Mouse (Mus musculus): ENCODE data around the gene Hipk2.

Gene Hipk2

GRCm38 (mm10) chr6:38866357-38866756 lies 9.6 kb downstream of the Hipk2 start:
- Histone ChIP-seq H3K27me3 (ENCODE audit: control insufficient read depth, insufficient read depth, low read length, poor library complexity, severe bottlenecking) (no peaks in the 10 kb centered on the region), H3K36me3 (ENCODE audit: control insufficient read depth, insufficient read depth, low read length, poor library complexity, severe bottlenecking) (no peaks in the 10 kb centered on the region)
- no peak for DNase-seq (ENCODE audit: low read depth, low spot score)

DNA sequence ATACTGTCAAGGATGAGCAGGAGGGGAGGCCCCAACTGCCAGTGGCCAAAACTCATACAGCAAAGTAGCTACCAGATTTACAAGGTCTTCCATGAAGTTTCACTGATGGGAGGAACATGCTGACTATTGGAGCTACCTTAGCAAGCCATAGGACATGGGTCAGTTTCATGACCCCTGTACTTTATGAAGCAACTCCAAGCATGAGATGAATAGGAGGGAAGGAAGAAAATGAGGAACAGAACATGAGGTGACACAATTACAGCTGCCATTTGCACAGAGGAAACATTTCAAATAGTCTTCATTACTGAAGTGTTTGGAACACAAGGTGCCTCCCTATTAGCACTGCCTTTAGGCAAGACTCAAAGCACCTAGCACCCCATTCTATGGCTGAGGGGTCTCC lies 10.2 kb downstream of the Hipk2 start:
- Histone ChIP-seq H3K36me3 (ENCODE audit: control insufficient read depth, insufficient read depth, low read length, poor library complexity, severe bottlenecking) (no peaks in the 10 kb centered on the region), H3K27me3 (ENCODE audit: control insufficient read depth, insufficient read depth, low read length, poor library complexity, severe bottlenecking) (no peaks in the 10 kb centered on the region)
- DNase-seq (ENCODE audit: low read depth, low spot score) = no peak

- H3K27me3 ChIP-seq (ENCODE audit: control insufficient read depth, insufficient read depth, low read length, poor library complexity, severe bottlenecking) = no peaks in the 10 kb centered on the region
- H3K36me3 ChIP-seq (ENCODE audit: control insufficient read depth, insufficient read depth, low read length, poor library complexity, severe bottlenecking) = no peaks in the 10 kb centered on the region
- no peak for DNase-seq (ENCODE audit: low read depth, low spot score)
These were observed 12.4 kb downstream of the Hipk2 start for GRCm38 (mm10) chr6:38863595-38863994.

DNA sequence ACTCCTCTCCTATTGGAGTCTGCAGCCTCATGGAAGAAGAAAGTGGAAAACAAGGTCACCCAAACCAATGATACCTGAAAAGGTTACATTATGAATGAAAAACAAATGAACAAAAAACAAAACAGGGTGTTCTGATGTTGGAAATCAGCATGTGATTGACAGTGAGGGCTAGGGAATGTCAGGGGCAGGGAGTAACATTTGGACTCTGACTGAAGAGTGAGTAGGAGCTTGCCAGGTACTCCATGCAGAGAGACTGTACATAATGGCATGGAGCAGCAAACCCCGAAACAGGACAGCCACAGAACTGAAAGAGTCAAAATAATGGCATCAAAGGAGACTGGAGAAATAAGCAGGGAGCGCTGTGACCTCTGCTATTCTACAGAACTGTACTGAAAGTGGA lies 15.7 kb downstream of the Hipk2 start:
- DNase-seq (ENCODE audit: low read depth, low spot score) = no peak
- Histone ChIP-seq H3K36me3 (ENCODE audit: control insufficient read depth, insufficient read depth, low read length, poor library complexity, severe bottlenecking) (no peaks in the 10 kb centered on the region), H3K27me3 (ENCODE audit: control insufficient read depth, insufficient read depth, low read length, poor library complexity, severe bottlenecking) (no peaks in the 10 kb centered on the region)

GRCm38 (mm10) chr6:38859819-38860218 lies 16.1 kb downstream of the Hipk2 start:
- H3K27me3 ChIP-seq (ENCODE audit: control insufficient read depth, insufficient read depth, low read length, poor library complexity, severe bottlenecking) = no peaks in the 10 kb centered on the region
- no peak for DNase-seq (ENCODE audit: low read depth, low spot score)
- H3K36me3 ChIP-seq (ENCODE audit: control insufficient read depth, insufficient read depth, low read length, poor library complexity, severe bottlenecking) = no peaks in the 10 kb centered on the region

DNA sequence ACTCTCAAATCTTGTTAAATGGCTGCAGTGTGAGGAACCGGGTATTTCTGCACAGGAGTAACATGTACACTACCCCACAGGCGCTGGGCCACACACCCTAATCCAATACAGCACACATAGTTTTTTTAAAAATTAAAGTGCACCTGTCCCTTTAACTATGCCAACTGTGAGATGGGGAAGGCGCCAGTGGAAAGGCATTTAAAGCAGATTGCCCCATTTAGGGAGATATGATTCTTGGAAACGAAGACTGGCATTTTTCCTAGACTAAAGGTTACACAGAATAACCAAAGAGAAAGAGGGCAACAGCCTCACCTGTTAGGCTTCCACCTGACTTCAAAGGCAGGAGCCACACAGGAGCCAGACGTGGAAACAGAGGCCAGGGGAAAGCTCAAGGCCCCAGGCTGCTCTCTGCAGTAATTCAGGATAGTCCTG lies 22.4 kb downstream of the Hipk2 start:
- H3K27me3 ChIP-seq (ENCODE audit: control insufficient read depth, insufficient read depth, low read length, poor library complexity, severe bottlenecking) = no peaks in the 10 kb centered on the region
- H3K36me3 ChIP-seq (ENCODE audit: control insufficient read depth, insufficient read depth, low read length, poor library complexity, severe bottlenecking) = no peaks in the 10 kb centered on the region
- DNase-seq (ENCODE audit: low read depth, low spot score) = no peak

DNA sequence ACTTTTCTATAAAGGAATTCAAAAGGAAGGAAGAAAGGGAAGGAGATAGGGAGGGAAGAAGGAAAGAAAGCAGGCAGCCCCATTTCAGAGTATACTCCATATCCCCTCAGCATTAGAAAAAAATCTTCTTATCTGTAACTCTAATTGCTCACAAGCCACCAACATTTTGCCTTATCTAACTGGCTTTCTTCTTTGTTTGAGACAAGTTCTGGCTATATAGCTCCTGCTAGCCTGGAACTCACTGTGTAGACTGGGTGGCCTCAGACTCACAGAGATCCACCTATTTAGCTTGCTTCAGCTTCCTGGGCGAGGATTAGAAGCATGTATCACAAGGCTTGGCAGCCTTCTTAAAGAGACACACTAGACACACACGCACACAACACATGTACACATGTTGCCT lies 24.2 kb downstream of the Hipk2 start:
- DNase-seq (ENCODE audit: low read depth, low spot score) = no peak
- no peaks in the 10 kb centered on the region; the same call in 1 of the 2 replicates for H3K27me3 ChIP-seq (ENCODE audit: control insufficient read depth, insufficient read depth, low read length, poor library complexity, severe bottlenecking)
- H3K36me3 ChIP-seq (ENCODE audit: control insufficient read depth, insufficient read depth, low read length, poor library complexity, severe bottlenecking) = no peaks in the 10 kb centered on the region

DNA sequence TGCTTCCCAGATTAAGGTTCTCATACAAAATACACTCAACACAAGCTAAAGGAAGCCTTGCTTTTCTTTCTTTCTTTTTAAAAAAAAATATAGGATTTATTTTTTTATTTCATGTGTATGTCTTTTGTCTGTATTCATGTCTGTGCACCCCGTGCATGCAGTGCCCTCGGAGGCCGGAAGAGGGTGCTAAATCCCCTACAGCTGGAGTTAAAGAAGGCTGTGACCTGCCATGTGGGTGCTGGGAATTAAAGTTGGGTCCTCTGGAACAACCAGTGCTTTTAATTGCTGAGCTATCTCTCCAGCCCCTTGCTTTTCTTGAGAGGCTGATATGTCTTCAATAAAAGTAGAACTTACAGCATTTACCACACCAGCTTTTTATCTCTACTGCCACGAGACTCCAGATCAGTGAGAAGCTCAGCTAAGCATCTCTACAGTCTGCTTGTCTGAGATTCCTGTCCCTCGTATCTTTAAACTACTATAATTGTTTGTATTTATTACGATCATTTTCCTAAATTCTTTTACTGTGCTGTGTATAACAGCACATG lies 25.2 kb downstream of the Hipk2 start:
- no peaks in the 10 kb centered on the region; the same call in 1 of the 2 replicates for H3K27me3 ChIP-seq (ENCODE audit: control insufficient read depth, insufficient read depth, low read length, poor library complexity, severe bottlenecking)
- no peaks in the 10 kb centered on the region for H3K36me3 ChIP-seq (ENCODE audit: control insufficient read depth, insufficient read depth, low read length, poor library complexity, severe bottlenecking)
- no peak for DNase-seq (ENCODE audit: low read depth, low spot score)

DNA sequence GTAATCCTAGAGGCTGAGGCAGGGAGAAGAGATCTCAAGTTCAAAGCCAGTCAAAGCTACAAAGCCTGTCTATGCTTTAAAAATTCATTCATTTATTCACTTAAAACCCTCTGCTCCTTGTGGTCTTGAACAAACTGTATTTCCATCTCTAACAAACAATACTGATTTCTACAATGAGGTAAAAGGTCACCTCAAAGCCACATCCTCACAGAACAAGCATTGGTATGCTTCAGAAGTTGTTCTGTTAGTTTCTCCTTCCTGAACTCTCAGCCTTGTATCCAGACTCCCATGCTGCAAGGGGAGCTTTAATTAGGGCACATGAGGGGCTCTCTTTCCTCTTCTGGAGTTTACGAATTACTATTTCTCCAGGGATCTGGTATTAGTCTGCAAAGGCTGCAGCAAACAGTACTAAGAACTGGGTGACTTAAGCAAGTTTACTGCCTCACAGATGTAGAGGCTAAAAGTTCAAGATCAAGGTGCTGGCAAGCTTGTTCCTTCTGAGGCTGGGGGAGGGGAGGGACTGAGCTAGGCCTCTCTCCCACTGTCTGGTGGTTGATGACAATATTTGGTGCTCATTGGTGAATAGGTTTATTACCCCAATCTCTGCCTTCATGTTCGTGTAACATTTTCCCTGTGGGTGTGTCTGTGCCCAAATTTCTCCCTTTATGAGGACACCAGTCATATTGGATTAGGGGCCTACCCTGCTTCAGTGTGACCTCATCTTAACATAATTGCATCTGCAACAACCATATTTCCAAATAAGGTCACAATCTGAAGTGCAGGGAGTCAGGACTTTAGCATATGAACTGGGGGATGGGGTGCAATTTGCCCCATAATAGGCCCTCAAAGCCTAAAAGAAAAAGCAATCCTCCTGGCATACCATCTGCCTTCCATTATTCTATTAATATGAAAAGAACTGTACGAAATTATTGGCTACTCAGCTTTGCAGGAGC lies 27.7 kb downstream of the Hipk2 start:
- Histone ChIP-seq H3K36me3 (ENCODE audit: control insufficient read depth, insufficient read depth, low read length, poor library complexity, severe bottlenecking) (no peaks in the 10 kb centered on the region), H3K27me3 (ENCODE audit: control insufficient read depth, insufficient read depth, low read length, poor library complexity, severe bottlenecking) (no peaks in the 10 kb centered on the region; the same call in 1 of the 2 replicates)
- no peak for DNase-seq (ENCODE audit: low read depth, low spot score)

DNA sequence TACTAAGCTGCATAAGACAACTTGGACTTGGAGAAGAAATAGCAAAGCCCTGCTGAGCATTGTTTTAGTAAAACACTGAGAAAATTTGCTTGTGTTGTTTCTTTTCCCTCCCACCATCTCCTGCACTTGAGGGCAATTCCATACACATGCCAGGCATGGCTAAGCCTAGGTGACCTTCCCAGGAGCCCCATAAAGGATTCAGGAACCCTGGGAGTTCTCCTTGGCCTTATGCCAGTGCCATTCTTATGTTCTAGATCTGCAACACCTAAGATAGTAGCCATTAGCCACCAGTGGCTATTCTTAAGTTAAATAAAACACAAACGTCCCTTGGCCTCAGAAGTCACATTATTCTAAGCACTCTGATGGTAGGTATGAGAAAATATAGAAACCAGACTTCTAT lies 28.5 kb downstream of the Hipk2 start:
- Histone ChIP-seq H3K27me3 (ENCODE audit: control insufficient read depth, insufficient read depth, low read length, poor library complexity, severe bottlenecking) (no peaks in the 10 kb centered on the region; the same call in 1 of the 2 replicates), H3K36me3 (ENCODE audit: control insufficient read depth, insufficient read depth, low read length, poor library complexity, severe bottlenecking) (no peaks in the 10 kb centered on the region)
- DNase-seq (ENCODE audit: low read depth, low spot score) = no peak

DNA sequence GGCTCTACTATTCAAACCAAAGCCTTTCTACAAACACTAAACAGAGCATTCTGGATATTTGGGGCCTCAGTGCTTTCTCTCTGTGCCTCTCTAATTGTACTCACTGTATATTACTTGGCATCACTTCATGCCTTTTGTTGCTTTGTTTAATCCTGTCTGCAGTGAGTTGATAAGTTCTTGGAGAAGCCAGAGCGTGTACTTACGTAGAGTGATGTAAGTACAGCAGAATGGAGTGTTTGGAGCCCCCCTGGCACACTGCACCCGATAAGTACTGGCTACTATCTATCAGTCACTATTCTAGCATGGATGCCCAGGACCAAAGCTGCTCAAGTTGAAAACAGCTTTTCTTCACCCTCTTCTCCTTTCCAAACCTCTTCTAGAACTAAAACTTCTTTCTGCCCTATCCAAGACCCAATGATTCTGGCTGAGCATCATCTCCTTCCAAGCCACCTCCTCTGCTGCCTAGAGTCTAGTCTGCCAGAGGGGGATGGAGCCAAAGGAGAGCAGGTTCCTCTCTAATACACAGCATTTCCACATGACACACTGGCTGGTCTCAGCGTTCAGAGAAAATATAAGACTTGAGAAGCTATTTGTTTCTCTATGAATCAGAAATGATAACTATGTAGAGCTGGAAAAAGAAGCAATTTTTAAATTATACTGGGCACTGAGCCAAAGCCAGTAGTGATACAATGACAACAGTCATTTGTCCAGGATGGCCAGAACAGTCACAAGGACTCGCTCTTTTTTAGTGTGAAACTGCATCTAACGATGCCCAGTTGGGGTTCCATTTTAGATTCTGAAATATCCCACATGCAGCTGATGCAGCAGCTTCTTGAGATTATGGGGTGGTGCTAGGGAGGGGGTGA lies 29.4 kb downstream of the Hipk2 start:
- DNase-seq (ENCODE audit: low read depth, low spot score) = no peak
- Histone ChIP-seq H3K36me3 (ENCODE audit: control insufficient read depth, insufficient read depth, low read length, poor library complexity, severe bottlenecking) (no peaks in the 10 kb centered on the region), H3K27me3 (ENCODE audit: control insufficient read depth, insufficient read depth, low read length, poor library complexity, severe bottlenecking) (no peaks in the 10 kb centered on the region; the same call in 1 of the 2 replicates)

- no peak for DNase-seq (ENCODE audit: low read depth, low spot score)
- H3K36me3 ChIP-seq (ENCODE audit: control insufficient read depth, insufficient read depth, low read length, poor library complexity, severe bottlenecking) = no peaks in the 10 kb centered on the region
- no peaks in the 10 kb centered on the region; the same call in 1 of the 2 replicates for H3K27me3 ChIP-seq (ENCODE audit: control insufficient read depth, insufficient read depth, low read length, poor library complexity, severe bottlenecking)
These were observed 30.1 kb downstream of the Hipk2 start for GRCm38 (mm10) chr6:38845876-38846275.

- Histone ChIP-seq H3K27me3 (ENCODE audit: control insufficient read depth, insufficient read depth, low read length, poor library complexity, severe bottlenecking) (no peaks in the 10 kb centered on the region; the same call in 1 of the 2 replicates), H3K36me3 (ENCODE audit: control insufficient read depth, insufficient read depth, low read length, poor library complexity, severe bottlenecking) (no peaks in the 10 kb centered on the region)
- DNase-seq (ENCODE audit: low read depth, low spot score) = no peak
These were observed 30.8 kb downstream of the Hipk2 start for GRCm38 (mm10) chr6:38845117-38845516.

GRCm38 (mm10) chr6:38841551-38841950 lies 34.4 kb downstream of the Hipk2 start:
- no peaks in the 10 kb centered on the region for H3K36me3 ChIP-seq (ENCODE audit: control insufficient read depth, insufficient read depth, low read length, poor library complexity, severe bottlenecking)

More at GRCm38 (mm10) chr6:38841551-38841950, 34.4 kb downstream of the Hipk2 start:
- H3K27me3 ChIP-seq (ENCODE audit: control insufficient read depth, insufficient read depth, low read length, poor library complexity, severe bottlenecking) = no peaks in the 10 kb centered on the region
- DNase-seq (ENCODE audit: low read depth, low spot score) = no peak
